22 mouse cellular contexts compared by ENCODE assay signal in genomic region chr15:100219396-100219795, GRCm38 (mm10). TPM values are rescaled to one million over a fixed set of nuclear protein-coding genes. Genes with fewer than 3 reads are reported as not detected.
A peak's percentile ranks its signal among the peaks of the same experiment; 100 is the strongest.
DNase-seq lines count a peak whose midpoint lies in the region; TF ChIP-seq lines count a peak whose summit lies in the region.
"Had no signal": no experiment of that assay in that cellular context is flagged by ENCODE, and none has a peak within 500 bp of the region (broad histone marks: within the 10 kb centered on the region; RNA-seq: fewer than 3 reads in every experiment).

No protein-coding gene starts in this region.

- TF ChIP-seq POLR2A in cerebellum, adult 2 months (IDR thresholded peaks at IDR 0.05; ENCODE audit: borderline replicate concordance, insufficient read depth, low read length), result no peak

- H3K4me1 ChIP-seq in cerebellum, adult 2 months (ENCODE audit: control insufficient read depth, insufficient read depth, low read length), result no peaks in the 10 kb centered on the region
- H3K4me1 ChIP-seq: embryonic facial prominence, embryonic 15.5 days; heart, embryonic 13.5 days; limb, embryonic 12.5 days; lung, embryonic 15.5 days; midbrain, embryonic 13.5 days had no signal

- H3K27ac ChIP-seq in gastrocnemius, adult 2 months, result no peak overlapping the region
- no peak overlapping the region for H3K27ac ChIP-seq in cerebellum, adult 2 months (ENCODE audit: insufficient read depth, low read length)
- H3K27ac ChIP-seq: embryonic facial prominence, embryonic 15.5 days; heart, adult 2 months; heart, embryonic 13.5 days; hindbrain, embryonic 14.5 days; layer of hippocampus, adult 2 months; limb, embryonic 12.5 days; liver, embryonic 13.5 days; lung, embryonic 15.5 days; midbrain, embryonic 13.5 days had no signal

- intact Hi-C loops in gastrocnemius, adult 2 months (cut with DNase I), result no loop called here

- H3K27me3 ChIP-seq in cerebellum, adult 2 months (ENCODE audit: control insufficient read depth, insufficient read depth, low read length), result no peaks in the 10 kb centered on the region
- H3K27me3 ChIP-seq: embryonic facial prominence, embryonic 15.5 days; heart, embryonic 13.5 days; limb, embryonic 12.5 days; liver, embryonic 13.5 days; lung, embryonic 15.5 days; megakaryocyte, embryonic 14.5 days; midbrain, embryonic 13.5 days had no signal

- TF ChIP-seq CTCF in gastrocnemius, adult 2 months (IDR thresholded peaks at IDR 0.05), result no peak
- no peak for TF ChIP-seq CTCF in cerebellum, adult 2 months (IDR thresholded peaks at IDR 0.05; ENCODE audit: borderline replicate concordance, insufficient read depth, low read depth, low read length)

- H3K4me3 ChIP-seq in gastrocnemius, adult 2 months, result no peak overlapping the region
- no peak overlapping the region for H3K4me3 ChIP-seq in cerebellum, adult 2 months (replicated peaks; ENCODE audit: insufficient read depth, low read depth, low read length)
- H3K4me3 ChIP-seq: embryonic facial prominence, embryonic 15.5 days; heart, adult 2 months; heart, embryonic 13.5 days; layer of hippocampus, adult 2 months; limb, embryonic 12.5 days; liver, embryonic 13.5 days; lung, embryonic 15.5 days; megakaryocyte, embryonic 14.5 days; midbrain, embryonic 13.5 days had no signal

- DNase-seq in gastrocnemius, adult 2 months, result peak; percentile 54
- no peak for DNase-seq in gastrocnemius, postnatal 25 days
- peak; percentile 29 for DNase-seq in lung, postnatal 10 days
- DNase-seq in lung, postnatal 4 days, result no peak
- DNase-seq in lung, postnatal 25 days (ENCODE audit: low spot score), result peak; percentile 31
- DNase-seq in cerebellum, adult 2 months, result no peak
- no peak for DNase-seq in right cerebral cortex, adult 2 months (ENCODE audit: low spot score in 2 of 2)
- DNase-seq: adrenal gland, postnatal 10 days; cerebellum, adult 9-10 months; gastrocnemius, postnatal 14 days; heart, adult 2 months; kidney, adult 2 months; kidney, postnatal 10 days; liver, embryonic 13.5 days had no signal

- WGBS in cerebellum, adult 2 months, result 89% methylated on average over 1 of the region's 1 CpGs

RNA-seq across cellular contexts. Expression of gene Atf1, which starts 8.2 kb away (rescaled TPM):
- total RNA-seq in gastrocnemius, adult 2 months (2021), result 10 to 100 TPM; 55.4 to 56.6 TPM
- 10 to 100 TPM; 33.3 to 40.1 TPM for total RNA-seq in gastrocnemius, postnatal 25 days (2021)
- polyA plus RNA-seq in cerebellum, adult 2 months (2012; rRNA removed), result 16.8 and 18.4 TPM in 2 replicates

Comparison
In these comparisons a context has a peak if more than half of its experiments do, and no peak if none do; other contexts are left out.
1. DNase-seq: peak in gastrocnemius, adult 2 months (single experiment), lung, postnatal 10 days (single experiment) and lung, postnatal 25 days (single experiment); none in gastrocnemius, postnatal 25 days (single experiment), lung, postnatal 4 days (0 of 2), cerebellum, adult 2 months (0 of 2) and right cerebral cortex, adult 2 months (0 of 2).